Mouse (Mus musculus) adrenal gland, adult 8-10 months (tissue): Measurements from ENCODE around the gene Mtch1. TPM values are rescaled to one million over a fixed set of nuclear protein-coding genes. Genes with fewer than 3 reads are reported as not detected.
"Not testable (repeated sequence)": the region's sequence is repeated elsewhere in the genome, so short reads cannot be mapped to it uniquely, and the experiment has no call there.

ENCODE experiments used
- DNase-seq: peaks from one replicate; pipeline ENCODE4 v3.0.0; 2022
- total RNA-seq, 4 experiments: library from RNA; stranded (reverse); gene quantifications; 2 replicates each; pipeline ENCODE4 v1.2.4; 2022

Mtch1 gene
- 100 to 1,000 TPM; 236 to 274 (median 253) TPM for total RNA-seq

DNA sequence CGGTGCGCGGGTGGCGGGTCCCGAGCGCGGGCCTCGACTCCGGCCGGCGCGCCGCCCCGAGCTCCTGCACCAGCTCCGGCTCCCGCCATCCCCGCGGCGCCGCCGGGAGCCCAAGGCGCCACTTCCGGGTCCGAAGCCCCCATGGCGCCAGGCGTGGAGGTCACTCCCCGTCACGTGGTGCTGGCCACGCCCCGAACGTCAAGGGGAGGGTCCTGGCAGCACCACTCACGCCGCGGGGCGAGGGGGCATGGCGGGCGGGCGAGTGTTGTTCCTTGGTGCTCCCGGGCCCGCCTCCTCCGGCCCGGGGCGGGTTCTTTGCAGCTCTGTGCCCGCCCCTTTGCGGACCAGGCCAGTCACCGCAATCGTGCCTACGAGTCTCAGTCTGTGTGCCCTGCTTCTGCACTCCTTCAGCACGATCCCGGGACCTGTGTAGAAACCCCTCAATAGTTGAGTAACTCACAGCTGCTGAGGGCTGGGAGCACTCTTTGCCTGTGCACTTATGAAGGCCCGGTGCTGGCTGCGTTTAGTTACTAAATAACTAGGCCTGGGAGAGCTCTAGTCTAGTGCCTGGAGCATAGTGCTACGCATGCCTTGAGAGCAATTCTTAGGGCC lies at the start of gene Mtch1:
TSS of gene Mtch1 (minus strand) at position 290 of the 612 bp plus-strand sequence.
- DNase-seq = peak; percentile 97

DNA sequence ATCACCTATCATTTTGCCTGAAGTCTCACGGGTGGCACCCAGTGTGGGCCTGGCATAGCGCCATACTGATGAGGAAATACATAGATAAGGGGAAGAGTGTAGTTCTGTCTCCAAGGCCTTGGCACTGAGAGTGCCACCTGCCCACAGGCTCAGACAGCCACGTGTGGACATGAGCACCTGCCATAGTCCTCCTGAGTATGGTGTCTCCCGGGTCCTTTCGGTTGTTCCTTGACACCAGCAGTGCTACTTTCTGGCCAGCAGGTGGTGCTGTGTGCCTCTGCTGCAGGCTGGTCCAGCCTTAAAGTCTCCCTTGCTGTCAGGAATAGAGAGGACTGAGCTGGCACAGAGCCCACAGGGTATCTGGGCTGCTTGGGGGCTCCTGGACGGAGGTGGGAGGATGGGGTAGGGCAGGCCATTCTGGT lies 49.1 kb upstream of the Mtch1 start:
- DNase-seq = peak; percentile 83

DNA sequence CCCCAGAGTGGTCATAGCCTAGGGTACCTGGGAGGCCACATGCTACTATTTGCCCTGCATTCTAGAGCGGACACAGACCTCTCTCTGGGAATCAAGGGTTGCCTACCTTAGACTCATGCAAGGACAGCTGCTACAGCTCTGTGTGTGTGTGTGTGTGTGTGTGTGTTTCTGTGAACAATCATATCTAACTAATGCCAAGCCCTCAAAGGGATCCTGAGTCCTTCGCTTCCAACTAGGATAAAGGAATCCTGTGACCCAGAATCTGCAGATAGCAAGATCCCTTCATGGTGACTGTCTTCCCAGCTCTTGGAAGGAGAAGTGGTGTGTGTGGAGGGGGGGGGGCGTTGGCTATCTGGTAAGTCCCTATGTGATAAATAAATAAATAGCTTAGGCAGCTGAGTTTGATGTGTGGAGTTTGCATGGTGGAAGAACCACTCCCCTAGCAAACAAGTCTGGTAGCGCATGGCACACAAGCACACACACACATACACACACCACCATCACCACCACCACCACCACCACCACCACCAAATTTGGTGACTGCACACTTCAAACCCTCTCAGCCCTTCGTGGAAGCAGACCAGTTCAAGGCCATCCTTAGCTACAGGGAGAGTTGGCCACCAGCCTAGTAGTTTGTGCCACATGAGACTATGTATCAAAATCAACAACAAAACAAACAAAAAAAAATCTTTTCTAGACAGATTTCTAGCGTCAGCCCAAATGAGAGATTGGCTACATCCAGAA lies 48.5 kb upstream of the Mtch1 start:
- DNase-seq = no peak

DNA sequence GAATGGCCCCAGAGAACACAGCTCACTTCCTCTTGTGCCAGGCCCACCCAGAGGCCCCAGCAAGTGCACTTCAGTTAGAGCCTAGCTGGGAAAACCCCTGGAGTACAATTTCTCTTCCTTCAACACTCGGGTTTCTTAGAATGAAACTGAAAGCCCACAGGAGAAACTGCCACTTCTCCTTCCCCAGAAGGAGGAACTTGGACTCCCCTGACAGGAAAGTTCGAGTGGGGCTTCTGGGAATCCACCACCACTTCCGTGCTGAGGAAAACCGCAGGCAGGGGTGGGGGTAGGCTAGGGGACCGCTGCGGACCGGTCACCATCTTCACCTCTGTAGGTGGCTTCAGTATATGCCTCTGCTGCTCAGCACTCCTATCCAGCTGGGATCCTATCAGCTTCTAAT lies 47.6 kb upstream of the Mtch1 start:
- DNase-seq = no peak

DNA sequence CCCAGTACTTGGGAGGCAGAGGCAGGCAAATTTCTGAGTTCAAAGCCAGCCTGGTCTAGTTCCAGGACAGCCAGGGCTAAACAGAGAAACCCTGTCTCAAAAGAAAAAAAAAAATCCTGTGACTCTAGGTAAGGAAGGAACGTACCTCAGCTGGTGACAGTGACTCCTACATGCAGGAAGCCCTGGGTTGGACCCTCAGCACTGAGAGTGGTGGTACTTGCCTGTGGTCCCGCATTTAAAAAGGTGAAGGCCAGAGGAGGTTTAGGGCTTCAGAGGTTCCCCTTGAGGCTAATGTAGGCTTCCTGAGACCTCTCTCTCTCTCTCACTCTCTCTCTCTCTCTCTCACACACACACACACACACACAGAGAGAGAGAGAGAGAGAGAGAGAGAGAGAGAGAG lies 47.0 kb upstream of the Mtch1 start:
- not testable (repeated sequence) for DNase-seq

DNA sequence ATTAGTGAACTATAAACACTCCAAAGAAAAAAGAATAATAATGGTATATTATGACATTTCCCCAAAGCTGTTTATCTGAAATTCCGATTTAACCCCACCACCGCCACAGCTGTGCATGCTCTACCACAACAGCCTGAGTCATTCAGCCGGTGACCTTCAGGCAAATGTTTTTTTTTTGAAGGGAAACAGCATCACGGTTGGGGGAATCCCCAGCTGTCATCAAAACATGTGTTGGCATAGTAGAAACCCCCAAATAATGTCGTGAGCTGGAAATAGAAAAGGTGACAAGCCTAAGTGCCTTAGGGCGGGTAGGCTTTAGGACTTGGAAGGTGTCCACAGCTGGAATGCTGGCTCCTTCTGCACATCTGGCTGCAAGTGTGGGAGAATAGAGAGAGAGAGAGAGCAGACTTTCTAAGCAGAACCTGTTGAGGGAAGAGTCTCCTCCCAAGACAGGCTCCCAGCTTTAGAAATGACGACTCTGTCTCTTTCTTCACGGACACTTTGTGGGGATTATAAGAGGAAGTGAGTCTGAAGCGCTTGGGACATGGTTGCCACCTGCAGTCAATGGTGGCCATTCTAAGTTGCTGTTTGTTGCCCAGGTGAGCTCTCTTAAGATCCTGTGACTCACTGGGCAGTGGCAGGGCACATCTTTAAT lies 46.5 kb upstream of the Mtch1 start:
- peak; percentile 62 for DNase-seq

DNA sequence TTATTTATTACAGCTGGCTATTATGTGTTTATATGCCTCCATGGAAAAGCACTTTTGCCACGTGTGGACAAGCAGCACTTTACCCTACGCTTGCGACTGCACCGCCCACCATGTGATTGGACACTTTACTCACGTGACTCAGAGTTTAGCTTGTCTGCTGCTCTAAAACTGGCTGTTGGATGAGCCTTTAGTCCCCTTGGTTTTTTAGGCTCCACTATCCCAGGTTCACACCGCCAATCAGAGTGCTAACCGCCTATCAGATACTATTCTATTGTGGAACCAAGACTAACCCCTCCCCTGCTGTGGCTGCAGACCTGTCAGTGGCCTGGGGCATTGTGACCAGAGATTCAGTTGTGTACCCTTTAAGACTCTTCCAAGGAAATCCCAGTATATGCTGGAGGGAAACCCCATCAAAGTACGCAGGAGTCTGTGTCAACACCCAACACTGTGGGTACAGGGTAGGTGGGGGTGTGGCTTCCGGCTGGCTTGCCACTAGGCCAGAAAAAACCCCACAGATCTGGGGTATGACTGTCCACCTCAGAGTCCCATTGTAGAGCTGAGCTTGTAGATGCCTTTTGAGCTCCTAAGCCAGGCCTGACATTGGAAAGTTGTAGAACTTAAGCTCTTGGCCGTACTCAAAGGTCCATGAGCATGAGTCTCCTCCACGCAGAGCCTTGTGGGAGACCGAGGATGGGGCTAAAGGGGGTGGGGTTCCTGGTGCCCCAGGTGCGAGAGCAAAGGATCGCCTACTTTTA lies 45.8 kb upstream of the Mtch1 start:
- no peak for DNase-seq

DNA sequence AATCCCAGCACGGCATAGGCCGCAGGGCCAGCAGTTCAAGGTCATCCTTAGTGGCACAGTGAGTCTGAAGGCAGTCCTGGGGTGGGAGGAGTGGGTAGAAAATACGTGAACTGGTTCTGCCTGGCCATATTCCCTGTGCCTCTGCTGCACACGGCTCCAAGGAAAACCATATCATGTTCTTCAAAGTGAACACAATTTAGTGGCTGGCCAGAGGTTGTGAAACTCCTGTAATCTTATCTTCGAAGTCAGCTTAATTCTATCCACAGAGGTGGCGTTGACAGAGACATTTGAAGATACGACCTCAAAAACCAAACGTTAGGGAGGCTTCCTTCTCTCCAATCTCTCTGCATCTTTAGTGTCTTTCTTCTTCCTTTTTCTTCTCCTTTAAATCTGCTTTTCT lies 43.5 kb upstream of the Mtch1 start:
- DNase-seq = no peak

DNA sequence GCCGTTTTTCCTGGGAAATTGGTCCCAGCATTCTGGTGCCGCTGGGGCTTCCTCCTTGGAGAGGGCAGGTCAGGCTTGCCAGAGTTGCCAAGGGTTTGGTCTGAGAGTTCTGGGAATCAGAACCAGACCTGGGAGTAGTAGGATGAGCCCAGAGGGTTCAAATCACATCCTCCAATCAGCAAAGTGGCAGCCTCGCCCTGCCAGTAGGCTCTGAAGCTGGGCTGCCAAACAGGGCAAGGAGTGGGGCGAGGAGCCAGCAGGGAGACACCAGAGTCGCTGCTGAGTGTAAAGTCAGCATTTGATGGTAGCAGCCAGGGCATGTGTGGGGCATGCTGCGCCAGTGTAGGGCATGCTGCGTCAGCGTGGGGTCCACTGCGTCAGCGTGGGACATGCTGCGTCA lies 41.2 kb upstream of the Mtch1 start:
- DNase-seq = no peak

DNA sequence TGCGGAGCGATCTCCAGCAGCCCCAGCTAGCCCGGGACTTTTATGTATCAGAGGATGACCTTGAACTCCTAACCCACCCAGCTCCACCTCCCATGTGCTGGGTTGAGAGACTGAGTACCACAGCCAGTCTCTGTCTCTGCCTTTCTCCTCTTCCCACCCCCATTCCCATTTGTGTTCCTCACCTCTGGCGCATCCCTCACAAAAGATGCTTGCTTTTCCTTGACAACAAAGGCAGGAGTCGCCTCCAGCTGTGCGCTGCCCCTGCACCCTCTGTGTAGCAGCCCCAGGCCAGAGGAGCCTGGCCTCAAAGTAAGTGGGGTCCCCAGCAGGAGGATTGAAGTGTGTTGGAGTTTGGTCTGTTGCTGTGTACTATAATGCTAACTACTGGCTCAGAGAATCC lies 38.0 kb upstream of the Mtch1 start:
- DNase-seq = no peak

DNA sequence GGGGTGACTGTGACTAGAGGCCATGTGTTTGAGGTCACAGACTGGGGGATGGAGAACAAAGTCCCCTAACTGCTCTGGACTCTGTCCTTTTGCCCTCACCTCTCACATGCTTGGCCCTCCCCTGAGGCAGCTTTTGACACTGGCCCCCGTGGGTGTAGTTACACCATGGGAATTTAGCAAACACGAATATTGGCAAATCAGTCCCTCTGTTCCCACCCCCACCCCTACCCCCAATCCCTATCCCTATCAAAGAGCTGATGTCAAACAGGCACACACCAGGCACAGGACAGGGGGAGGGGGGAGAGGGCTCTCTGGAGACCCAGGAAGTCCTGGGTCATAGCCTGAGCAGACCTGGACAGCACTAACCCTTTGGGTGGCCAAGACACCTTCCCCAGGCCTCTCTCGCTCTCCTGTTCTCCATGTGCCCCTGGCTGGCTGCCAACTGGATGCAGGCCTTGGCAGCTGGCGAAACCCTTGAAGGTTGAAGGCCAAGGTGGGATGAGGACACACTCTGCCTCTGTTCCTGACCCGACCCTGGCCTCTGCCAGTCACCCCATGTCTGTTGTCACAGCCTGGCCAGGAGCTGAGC lies 37.2 kb upstream of the Mtch1 start:
- peak; percentile 94 for DNase-seq

DNA sequence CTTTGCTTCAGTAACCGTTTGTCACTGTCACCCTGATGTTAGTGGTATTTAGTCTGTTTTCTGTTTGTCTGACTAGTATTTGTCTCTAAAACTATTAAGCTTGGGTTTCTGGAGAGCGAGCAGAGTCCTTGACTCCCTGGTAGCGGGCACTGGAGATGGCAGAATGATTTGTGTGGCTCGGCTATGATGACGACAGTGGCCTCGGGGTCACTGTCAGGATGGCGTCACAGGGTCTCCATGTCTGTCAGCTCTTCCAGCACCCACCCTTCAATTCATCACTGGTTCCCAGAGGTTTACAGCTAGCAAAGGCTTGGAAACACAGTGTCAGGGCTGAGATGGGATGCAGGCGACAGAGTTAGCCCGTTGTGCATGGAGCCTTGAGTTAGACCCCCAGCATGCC lies 36.2 kb upstream of the Mtch1 start:
- DNase-seq = peak; percentile 90

DNA sequence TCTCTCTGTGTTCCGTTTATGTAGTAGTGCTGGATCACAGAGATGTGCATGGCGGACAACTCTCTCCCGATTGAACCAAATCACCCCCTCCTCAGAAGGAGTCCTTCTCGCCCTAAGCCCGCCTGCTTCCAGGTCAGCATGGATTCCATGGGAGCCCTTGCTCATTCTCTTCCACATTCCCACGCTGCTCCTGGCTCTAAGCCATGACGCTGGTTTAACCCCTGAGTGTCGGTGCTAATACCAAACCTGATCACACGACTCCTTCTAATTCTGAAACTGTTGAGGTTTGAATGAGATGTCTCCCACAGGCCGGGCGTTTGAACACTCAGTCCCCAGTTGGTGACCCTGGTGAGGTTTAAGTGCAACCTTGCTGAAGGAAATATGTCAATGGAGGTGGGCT lies 34.7 kb upstream of the Mtch1 start:
- no peak for DNase-seq

DNA sequence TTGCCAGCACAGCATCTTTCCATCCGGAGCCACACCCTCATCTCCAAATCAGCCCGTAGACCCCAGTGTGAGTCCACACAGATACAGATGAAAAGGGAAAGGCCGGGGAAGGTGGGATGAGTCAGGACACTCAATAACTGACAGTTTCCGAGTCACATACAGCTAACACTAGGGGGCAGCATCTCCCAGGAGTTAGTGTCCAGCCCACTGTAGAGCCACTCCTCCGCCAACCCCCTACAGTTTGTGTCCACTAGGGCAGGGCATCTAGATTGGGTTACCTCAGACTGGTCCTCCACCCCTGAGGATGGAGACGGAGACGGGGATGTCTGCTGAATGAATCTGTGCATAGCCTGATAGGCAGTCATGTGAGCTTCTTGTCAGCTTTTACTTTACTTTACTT lies 33.7 kb upstream of the Mtch1 start:
- peak; percentile 74 for DNase-seq

DNA sequence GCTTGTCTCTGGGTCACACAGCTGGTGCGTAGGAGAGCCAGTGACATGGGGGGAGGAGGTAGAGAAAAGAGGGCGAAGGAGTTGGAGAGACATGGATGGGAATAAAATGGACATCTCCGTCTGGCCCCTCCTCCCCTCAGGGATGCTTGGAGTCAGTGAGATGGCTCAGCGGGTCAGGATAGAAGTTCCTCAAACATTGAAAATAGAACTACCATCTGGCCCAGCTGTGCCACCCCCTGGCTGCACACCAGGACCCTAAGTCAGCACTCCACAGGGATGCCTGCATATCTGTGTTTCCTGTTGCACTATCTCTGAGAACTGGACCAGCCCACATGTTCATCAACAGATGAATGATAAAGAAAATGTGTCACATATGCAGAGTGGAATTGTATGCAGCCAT lies 32.5 kb upstream of the Mtch1 start:
- DNase-seq = no peak

DNA sequence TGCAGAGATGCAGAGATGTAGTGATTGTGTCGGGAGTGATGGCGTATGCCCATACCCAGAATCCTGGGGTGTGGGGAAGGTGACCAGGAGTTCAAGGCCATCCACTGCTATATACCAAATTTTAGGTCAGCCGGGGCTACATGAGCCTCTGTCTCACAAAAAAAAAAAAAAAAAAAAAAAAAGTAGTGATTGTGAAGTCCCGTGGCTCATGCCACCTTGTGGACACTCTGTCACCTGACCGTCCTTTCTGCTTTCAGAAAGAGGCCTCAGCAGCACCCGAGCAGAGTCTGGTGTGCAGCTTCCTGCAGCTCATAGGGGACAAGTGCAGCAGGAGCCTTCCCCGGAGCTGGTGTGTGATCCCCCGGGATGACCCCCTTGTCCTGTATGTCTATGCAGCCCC lies 30.3 kb upstream of the Mtch1 start:
- no peak for DNase-seq

DNA sequence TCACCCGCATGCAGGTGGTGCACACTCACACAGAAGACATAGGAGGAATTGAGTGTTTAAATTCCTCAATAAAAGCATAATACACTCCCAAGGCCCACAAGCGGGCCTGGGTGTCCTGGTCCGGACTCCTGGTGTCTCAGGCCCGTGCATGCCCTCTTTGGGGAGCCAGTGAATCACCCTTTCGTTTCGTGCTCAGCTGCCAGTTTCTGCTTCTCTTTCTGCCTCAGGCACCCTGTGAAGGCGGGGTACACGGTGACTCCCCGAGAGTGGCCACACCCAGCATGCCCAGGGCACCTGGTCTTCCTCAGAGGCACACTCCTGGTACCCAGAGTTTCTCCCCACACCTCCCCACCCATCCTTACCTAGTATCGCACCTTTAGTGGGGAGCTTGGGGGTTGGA lies 28.1 kb upstream of the Mtch1 start:
- no peak for DNase-seq

DNA sequence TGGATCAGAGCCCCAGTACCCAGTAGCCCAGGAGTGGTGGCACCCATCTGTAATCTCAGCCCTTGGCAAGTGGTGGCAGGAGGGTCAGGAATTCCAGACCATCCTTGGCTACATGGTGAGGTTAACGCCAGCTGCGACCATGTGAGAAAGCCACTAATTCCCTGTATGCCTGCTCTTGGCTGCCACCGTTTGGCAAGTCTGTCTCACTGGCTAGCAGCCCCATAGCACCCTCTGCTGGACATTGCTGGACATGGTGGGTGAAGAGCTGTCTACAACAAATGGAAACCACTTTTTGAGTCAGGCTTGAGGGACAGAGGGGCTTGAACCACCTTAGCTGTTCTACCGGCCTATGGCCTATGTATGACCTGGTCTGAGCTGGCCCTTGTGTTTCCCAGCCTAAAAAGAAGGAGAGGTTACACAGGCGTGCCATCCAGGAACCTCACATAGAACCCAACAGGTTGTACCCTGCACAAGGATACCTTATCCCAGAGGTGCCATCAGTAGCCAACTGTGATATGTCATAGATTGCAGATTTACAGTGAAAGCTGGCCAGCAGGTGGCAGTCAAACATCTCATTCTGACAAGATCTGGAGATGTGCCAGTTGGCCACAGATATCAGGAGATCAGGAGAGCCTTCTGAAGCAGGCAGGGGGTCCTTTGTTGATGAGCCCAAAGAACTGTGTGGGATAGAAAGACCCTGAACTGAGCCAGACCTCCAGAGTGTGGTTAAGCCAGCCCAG lies 23.4 kb upstream of the Mtch1 start:
- peak; percentile 81 for DNase-seq

DNA sequence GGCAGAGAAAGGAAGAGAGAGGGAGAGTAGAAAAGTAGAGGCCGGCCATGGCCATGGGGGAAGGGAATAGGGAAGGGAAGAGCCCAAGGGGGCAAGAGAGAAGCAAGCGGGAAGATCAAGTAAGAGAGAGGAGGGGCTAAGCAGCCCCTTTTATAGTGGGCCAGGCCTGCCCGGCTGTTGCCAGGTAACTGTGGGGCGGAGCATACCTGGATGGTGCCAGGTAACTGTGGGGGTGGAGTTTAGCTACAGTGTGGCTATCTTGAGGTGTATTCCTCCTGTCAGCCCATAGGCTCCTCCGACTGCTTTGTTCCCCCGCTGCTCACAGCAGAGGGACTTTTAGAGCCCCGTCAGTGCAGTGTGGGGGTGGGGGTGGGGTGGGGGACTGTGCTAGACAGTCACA lies 21.0 kb upstream of the Mtch1 start:
- no peak for DNase-seq

DNA sequence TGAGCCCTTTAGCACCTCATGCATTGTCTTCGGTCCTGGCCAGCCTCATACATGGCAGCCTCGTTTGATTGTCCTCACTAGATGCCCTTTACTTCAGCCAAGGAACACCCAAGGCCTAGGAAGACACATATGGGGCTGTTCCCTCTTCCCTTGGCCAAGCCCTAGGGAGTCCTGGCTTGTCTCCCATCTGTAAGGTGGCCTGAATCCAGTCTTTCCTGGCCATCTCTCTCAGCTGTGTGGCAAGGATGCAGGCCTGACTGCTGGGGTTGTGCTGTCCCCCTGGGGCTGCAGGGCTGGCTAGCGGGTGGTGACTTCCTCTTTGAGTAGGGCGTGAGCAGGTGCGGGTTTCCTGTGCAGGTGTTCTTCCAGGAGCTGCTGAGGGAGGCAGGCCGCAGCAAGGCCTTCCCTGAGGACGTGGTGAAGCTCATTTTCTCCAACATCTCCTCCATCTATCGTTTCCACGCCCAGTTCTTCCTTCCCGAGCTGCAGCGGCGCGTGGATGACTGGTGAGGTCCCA lies 17.4 kb upstream of the Mtch1 start:
- no peak for DNase-seq

DNA sequence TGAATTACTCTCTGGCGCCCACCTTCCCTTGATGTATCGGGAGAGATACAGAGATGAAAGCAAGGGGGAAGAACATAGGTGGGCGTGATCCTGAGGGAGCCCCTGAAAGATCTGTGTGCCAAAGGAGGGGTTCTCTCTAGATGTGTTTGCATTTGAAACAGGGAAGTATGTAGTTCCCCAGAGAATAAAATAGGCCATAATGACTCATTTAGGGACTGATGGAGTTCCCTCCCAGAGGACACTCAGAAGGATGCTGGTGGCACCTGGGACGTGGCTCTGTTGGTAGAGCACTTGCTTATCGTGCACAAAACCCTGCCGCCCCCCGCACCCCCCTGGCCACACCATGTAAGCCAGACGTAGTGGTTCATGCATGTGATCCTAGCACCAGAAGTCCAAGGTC lies 15.4 kb upstream of the Mtch1 start:
- DNase-seq = no peak
